Mouse (Mus musculus) liver, adult 2 months (tissue): ENCODE results near the gene Ccnyl1. TPM values are rescaled to one million over a fixed set of nuclear protein-coding genes. Genes with fewer than 3 reads are reported as not detected.

ENCODE experiments used
- DNase-seq: peaks from one replicate; pipeline ENCODE4 v3.0.0-alpha.2; 2011; ENCODE audit warnings: low read depth, low spot score; ENCODE audit errors: extremely low read depth
- H3K27ac ChIP-seq: fragments of 200-500 bp; replicated peaks from 2 replicates; pipeline ENCODE4 v1.5.1; 2012; ENCODE audit warnings: low read depth, mild to moderate bottlenecking, control low read depth, inconsistent platforms, low read length; ENCODE audit not compliant: insufficient read depth
- H3K27me3 ChIP-seq: fragments of 200-500 bp; 2 replicates; pipeline ENCODE4 v1.6.1; 2012; ENCODE audit warnings: mild to moderate bottlenecking, moderate library complexity, low read length, inconsistent platforms; ENCODE audit not compliant: control insufficient read depth, insufficient read depth
- H3K36me3 ChIP-seq: fragments of 200-500 bp; 2 replicates; pipeline ENCODE4 v1.6.1; 2012; ENCODE audit warnings: low read length, inconsistent platforms; ENCODE audit not compliant: control insufficient read depth, insufficient read depth
- H3K4me1 ChIP-seq: fragments of 200-500 bp; 2 replicates; pipeline ENCODE4 v1.6.1; 2011; ENCODE audit warnings: low read length; ENCODE audit not compliant: control insufficient read depth, insufficient read depth
- H3K4me3 ChIP-seq: fragments of 200-500 bp; 2 replicates; pipeline ENCODE4 v1.5.1; 2011; ENCODE audit warnings: low read depth, mild to moderate bottlenecking, control low read depth, low read length, moderate library complexity; ENCODE audit not compliant: insufficient read depth
- H3K79me2 ChIP-seq: fragments of 200-500 bp; 2 replicates; pipeline ENCODE4 v1.6.1; 2012; ENCODE audit warnings: inconsistent platforms, mild to moderate bottlenecking, low read length, moderate library complexity; ENCODE audit not compliant: control insufficient read depth, insufficient read depth
- H3K9ac ChIP-seq: fragments of 200-500 bp; 2 replicates; pipeline ENCODE4 v1.6.1; 2012; ENCODE audit warnings: low read depth, mild to moderate bottlenecking, control low read depth, inconsistent platforms, low read length
- CTCF ChIP-seq: fragments of 200-500 bp; IDR thresholded peaks from 2 replicates; pipeline ENCODE4 v1.5.1; 2011; ENCODE audit warnings: low read depth, low read length, control low read depth
- POLR2A ChIP-seq: fragments of 200-500 bp; IDR thresholded peaks from 2 replicates; pipeline ENCODE4 v1.6.1; 2011; ENCODE audit warnings: low read length, control low read depth; ENCODE audit not compliant: insufficient read depth; ENCODE audit errors: extremely low read depth
- WGBS: fragments of 180-500 bp; shearing (Covaris S2); methylation state at CpG from one replicate; pipeline ENCODE4 v1.1.7; 2018; 5-methylcytosine and 5-hydroxymethylcytosine counted together
- polyA plus RNA-seq: library from polyadenylated mRNA; depleted of rRNA; stranded (reverse); fragments of >200 nt; gene quantifications from 2 replicates; pipeline ENCODE4 v1.2.3, GENCODE M21; 2012
- total RNA-seq: library from RNA; depleted of rRNA; stranded (reverse); fragments of >200 nt; gene quantifications from 2 replicates; pipeline ENCODE4 v1.2.3, GENCODE M21; 2014

The Ccnyl1 gene
- total and polyA plus RNA-seq, 2 experiments = 3.9 to 5.8 TPM

DNA sequence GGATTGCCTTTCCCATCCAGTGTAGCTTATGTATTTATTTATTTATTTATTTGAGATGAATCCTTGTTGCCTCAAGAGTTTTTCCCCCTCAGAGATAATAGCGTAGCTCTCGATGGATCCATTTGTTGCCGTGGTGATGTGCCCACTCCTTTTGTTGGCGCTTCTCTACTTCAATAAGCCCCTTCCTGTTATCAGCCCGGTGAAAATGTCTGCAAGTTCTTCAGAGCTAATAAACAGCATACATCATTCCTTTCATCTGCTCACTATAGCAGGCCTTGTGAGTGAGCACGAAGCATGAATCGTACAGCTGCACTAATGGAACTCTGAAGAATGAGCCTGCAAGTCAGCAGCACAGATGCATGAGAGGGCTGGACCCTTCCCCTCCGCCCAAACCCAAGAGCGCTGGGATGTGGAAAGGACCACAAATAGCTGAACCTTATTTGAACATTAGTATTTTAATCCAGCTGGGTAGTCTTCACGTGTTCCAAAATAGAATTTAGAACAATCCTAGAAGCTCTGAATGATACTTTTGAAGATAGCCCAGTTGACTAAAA, 30.9 kb downstream of the Ccnyl1 start:
- TF ChIP-seq CTCF = no peak
- no peak for TF ChIP-seq POLR2A
- Histone ChIP-seq H3K27me3 (no peaks in the 10 kb centered on the region), H3K9ac (no peak overlapping the region), H3K27ac (no peak overlapping the region), H3K79me2 (no peaks in the 10 kb centered on the region), H3K4me1 (peaks cover 4% of the 10 kb centered on the region; the same call in 1 of the 2 replicates), H3K36me3 (peaks cover 23% of the 10 kb centered on the region; the same call in 1 of the 2 replicates), H3K4me3 (no peak overlapping the region)
- 90% methylated on average over 10 of the region's 10 CpGs for WGBS
- DNase-seq = no peak

DNA sequence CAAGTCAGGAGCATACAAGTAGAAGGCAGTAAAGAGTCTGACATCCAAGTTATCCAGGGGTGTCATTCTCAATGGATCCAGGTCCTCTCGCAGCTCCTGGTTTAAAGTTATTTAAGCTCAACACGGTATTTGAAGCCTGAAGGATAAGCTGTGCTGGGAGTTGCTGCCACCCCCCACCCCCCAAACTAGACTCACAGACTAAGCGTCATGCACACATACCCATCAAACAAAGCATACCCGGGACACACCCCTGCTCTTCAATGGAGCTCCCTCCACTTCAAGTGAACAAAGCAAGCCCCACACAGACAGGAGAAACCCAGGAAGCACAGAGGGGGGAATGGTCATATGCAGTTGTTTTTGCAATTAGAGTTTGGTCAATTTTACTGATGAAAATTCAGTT, 39.8 kb downstream of the Ccnyl1 start:
- peaks cover 6% of the 10 kb centered on the region for H3K79me2 ChIP-seq
- WGBS = 93% methylated on average over 4 of the region's 4 CpGs
- H3K9ac ChIP-seq = no peak overlapping the region
- no peak for TF ChIP-seq POLR2A
- TF ChIP-seq CTCF = no peak
- peaks cover 4% of the 10 kb centered on the region for H3K36me3 ChIP-seq
- no peak for DNase-seq
- H3K4me3 ChIP-seq = no peak overlapping the region
- H3K4me1 ChIP-seq = no peaks in the 10 kb centered on the region
- no peak overlapping the region for H3K27ac ChIP-seq
- H3K27me3 ChIP-seq = no peaks in the 10 kb centered on the region

DNA sequence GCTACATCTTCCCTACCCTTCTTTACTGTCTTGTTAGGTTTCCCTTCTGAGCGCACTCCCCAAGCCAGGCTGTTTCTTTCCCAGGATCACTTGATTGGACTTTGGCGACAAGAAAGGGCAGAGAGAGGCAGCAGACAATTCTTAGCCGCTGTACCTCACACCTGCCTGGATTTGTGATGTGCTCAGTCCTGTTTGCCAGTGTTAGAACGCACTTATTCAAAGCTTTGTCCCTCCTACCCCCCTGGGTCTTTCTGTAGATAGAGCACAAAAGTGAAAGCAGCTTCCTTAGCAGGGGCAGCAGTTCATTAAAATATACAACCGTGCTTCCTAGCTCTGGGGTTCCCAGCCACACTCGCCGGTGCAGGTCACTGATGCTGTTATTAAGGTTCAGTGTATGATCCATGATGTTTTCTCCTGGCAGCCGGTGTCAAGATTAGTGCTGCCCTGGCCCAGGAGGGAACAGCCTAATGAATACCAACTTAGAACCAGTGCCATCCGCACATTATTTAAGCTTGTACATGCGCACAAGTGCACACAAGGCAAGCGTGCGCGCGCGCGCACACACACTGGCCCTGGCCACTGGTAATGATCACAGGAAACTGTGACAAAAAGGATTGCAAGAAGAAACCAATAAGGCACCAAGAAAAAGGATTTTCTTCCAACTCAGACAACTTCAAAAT, 41.2 kb downstream of the Ccnyl1 start:
- H3K27me3 ChIP-seq = no peaks in the 10 kb centered on the region
- H3K4me1 ChIP-seq = peaks cover 7% of the 10 kb centered on the region
- no peaks in the 10 kb centered on the region; the same call in none of the 2 replicates for H3K36me3 ChIP-seq
- no peak for DNase-seq
- H3K9ac ChIP-seq = no peak overlapping the region
- TF ChIP-seq CTCF = no peak
- no peak for TF ChIP-seq POLR2A
- H3K4me3 ChIP-seq = no peak overlapping the region
- WGBS = 90% methylated on average over 16 of the region's 16 CpGs
- H3K27ac ChIP-seq = no peak overlapping the region
- peaks cover 15% of the 10 kb centered on the region for H3K79me2 ChIP-seq

DNA sequence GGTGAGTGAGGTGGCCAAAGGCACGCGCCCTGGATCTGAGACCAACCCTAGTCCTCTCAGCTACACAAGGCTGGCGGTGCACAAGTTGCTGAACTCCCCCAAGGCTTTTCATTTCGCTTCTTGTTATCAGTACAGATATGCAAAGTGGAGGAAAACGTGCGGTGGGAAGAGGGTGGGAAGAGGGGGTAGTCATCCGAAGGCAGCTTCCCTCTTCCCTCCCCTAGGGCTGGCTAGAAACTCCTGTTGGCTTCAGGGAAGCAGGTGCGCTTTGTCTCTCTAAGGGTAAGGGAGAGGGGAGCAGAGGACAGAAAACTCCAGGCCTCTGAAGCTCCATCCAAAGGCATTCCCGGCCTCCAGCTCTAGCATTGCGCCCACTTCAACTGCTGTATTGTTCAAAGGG, 41.9 kb downstream of the Ccnyl1 start:
- H3K79me2 ChIP-seq = peaks cover 15% of the 10 kb centered on the region
- no peak for DNase-seq
- H3K4me3 ChIP-seq = no peak overlapping the region
- H3K9ac ChIP-seq = no peak overlapping the region
- no peaks in the 10 kb centered on the region for H3K27me3 ChIP-seq
- no peaks in the 10 kb centered on the region; the same call in none of the 2 replicates for H3K36me3 ChIP-seq
- WGBS = 81% methylated on average over 10 of the region's 10 CpGs
- TF ChIP-seq POLR2A (no peak), CTCF (no peak)
- H3K27ac ChIP-seq = no peak overlapping the region
- peaks cover 7% of the 10 kb centered on the region for H3K4me1 ChIP-seq

DNA sequence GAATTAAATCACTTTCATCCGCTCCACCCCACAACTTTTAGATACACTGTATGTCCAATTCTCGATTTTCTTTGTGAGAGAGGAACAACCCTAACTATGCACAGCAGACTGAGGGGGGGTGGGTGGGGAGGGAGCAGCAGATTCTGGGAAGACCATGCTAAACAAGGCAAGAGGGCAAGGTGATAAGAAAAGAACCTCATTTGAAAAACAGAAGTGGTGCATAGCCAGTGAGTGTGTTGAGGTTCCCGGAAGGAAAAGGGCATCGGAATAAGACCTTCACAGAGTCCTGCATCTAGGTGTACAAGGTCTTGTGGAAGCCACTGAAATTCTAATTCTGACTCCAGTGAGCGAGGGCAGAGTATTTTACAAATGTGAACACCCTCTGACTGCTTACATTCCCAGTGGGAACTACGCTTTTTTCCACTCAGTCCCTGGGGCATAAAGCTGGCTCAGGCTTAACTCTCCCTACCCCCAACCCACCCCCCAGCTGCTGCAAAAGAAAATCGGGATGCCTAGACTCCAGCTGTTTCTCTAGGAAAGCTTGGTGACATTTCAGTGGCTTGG, 42.5 kb downstream of the Ccnyl1 start:
- Histone ChIP-seq H3K4me3 (no peak overlapping the region), H3K27me3 (no peaks in the 10 kb centered on the region), H3K79me2 (peaks cover 15% of the 10 kb centered on the region), H3K4me1 (peaks cover 7% of the 10 kb centered on the region), H3K36me3 (no peaks in the 10 kb centered on the region; the same call in none of the 2 replicates), H3K9ac (no peak overlapping the region), H3K27ac (no peak overlapping the region)
- WGBS = 82% methylated on average over 7 of the region's 7 CpGs
- no peak for DNase-seq
- TF ChIP-seq CTCF (no peak), POLR2A (no peak)
